Mouse (Mus musculus) heart, embryonic 10.5 days (tissue): ENCODE data around the gene Dnajc6. TPM values are rescaled to one million over a fixed set of nuclear protein-coding genes. Genes with fewer than 3 reads are reported as not detected.

Experiments used
- DNase-seq: peaks from one replicate; pipeline ENCODE4 v3.0.0-alpha.2; 2017; ENCODE audit warnings: low spot score
- H3K27ac ChIP-seq: fragments of 300-500 bp; sonication (generic); 2 replicates; pipeline ENCODE4 v1.5.1; 2016; ENCODE audit warnings: mild to moderate bottlenecking
- H3K27me3 ChIP-seq: fragments of 300-500 bp; sonication (generic); 2 replicates; pipeline ENCODE4 v1.6.1; 2016; ENCODE audit warnings: mild to moderate bottlenecking; ENCODE audit not compliant: poor library complexity, insufficient read depth, severe bottlenecking
- H3K36me3 ChIP-seq: fragments of 300-500 bp; sonication (generic); 2 replicates; pipeline ENCODE4 v1.6.1; 2016; ENCODE audit warnings: mild to moderate bottlenecking, moderate library complexity
- H3K4me1 ChIP-seq: fragments of 300-500 bp; sonication (generic); 2 replicates; pipeline ENCODE4 v1.6.1; 2016; ENCODE audit warnings: mild to moderate bottlenecking
- H3K4me3 ChIP-seq: fragments of 300-500 bp; sonication (generic); 2 replicates; pipeline ENCODE4 v1.5.1; 2016; ENCODE audit warnings: mild to moderate bottlenecking, moderate library complexity
- H3K9me3 ChIP-seq: fragments of 300-500 bp; sonication (generic); 2 replicates; pipeline ENCODE4 v1.6.1; 2016; ENCODE audit warnings: mild to moderate bottlenecking, moderate library complexity
- WGBS: fragments of 180-500 bp; shearing (Covaris S2); methylation state at CpG from one replicate; pipeline ENCODE4 v1.1.7; 2016; 5-methylcytosine and 5-hydroxymethylcytosine counted together
- polyA plus RNA-seq: library from polyadenylated mRNA; unstranded; fragments of >200 nt; fragmentation: Nextera tagmentation; extraction: Ambion mirVana; gene quantifications from 2 replicates; pipeline ENCODE4 v1.2.1, GENCODE M21; 2016

Dnajc6 gene
- polyA plus RNA-seq, 1 experiment from 2014 or later = 0.44 TPM

DNA sequence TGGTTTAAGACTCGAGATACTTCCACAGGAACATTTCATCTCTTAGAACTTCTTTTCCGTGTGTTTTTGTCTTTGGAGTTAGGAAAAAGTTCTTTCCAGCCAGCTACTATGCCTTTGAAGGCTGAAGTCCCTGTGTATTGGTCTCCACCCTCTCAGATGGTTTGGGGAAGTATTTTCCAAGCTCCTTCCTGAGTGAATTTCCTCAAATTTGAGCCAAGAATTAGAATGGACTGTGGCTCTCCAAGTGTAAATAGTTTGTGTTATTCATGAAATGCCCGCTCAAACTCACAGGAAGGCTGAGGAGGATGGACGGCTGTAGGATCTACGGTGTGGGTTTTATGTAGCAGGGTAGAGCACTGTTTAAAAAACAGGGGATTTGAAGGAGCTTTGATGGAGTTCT is 193.2 kb downstream of the Dnajc6 start:
- no peaks in the 10 kb centered on the region for H3K36me3 ChIP-seq
- WGBS = 68% methylated on average over 5 of the region's 5 CpGs
- H3K4me1 ChIP-seq = no peaks in the 10 kb centered on the region
- H3K9me3 ChIP-seq = no peaks in the 10 kb centered on the region
- H3K4me3 ChIP-seq = no peak overlapping the region
- H3K27ac ChIP-seq = no peak overlapping the region
- H3K27me3 ChIP-seq = no peaks in the 10 kb centered on the region
- DNase-seq = no peak

Other genes starting within 250 kb of the Dnajc6 start
- 55.9 and 61.4 TPM in 2 replicates for gene Jak1, start 231.4 kb upstream of the Dnajc6 start, polyA plus RNA-seq
- gene Ak4, start 77.4 kb upstream of the Dnajc6 start, polyA plus RNA-seq = 28.5 and 30.4 TPM in 2 replicates
- 75.2 and 75.9 TPM in 2 replicates for gene Leprot, start 151.1 kb downstream of the Dnajc6 start, polyA plus RNA-seq
- 0.33 and 0.90 TPM in 2 replicates for gene Lepr, start 220.8 kb downstream of the Dnajc6 start, polyA plus RNA-seq